12 mouse cellular contexts compared by ENCODE assay signal in genomic region chrX:38711442-38712258, GRCm38 (mm10).
A peak's percentile ranks its signal among the peaks of the same experiment; 100 is the strongest.
DNase-seq lines count a peak whose midpoint lies in the region; ATAC-seq and TF ChIP-seq lines count a peak whose summit lies in the region.
"Had no signal": no experiment of that assay in that cellular context is flagged by ENCODE, and none has a peak within 500 bp of the region (broad histone marks: within the 10 kb centered on the region; RNA-seq: fewer than 3 reads in every experiment).

No protein-coding gene starts in this region.

- H3K4me3 ChIP-seq in embryonic facial prominence, embryonic 11.5 days (ENCODE audit: low read depth, low read length), result no peak overlapping the region
- H3K4me3 ChIP-seq in heart, embryonic 13.5 days, result no peak overlapping the region
- no peak overlapping the region for H3K4me3 ChIP-seq in layer of hippocampus, adult 2 months
- H3K4me3 ChIP-seq: neural tube, embryonic 13.5 days; stomach, embryonic 15.5 days had no signal

- no peaks in the 10 kb centered on the region for H3K9me3 ChIP-seq in embryonic facial prominence, embryonic 11.5 days (replicated peaks; ENCODE audit: control insufficient read depth, low read length)
- no peaks in the 10 kb centered on the region for H3K9me3 ChIP-seq in heart, embryonic 13.5 days
- H3K9me3 ChIP-seq: neural tube, embryonic 13.5 days; stomach, embryonic 15.5 days had no signal

- WGBS in embryonic facial prominence, embryonic 11.5 days, result 39% methylated on average over 5 of the region's 5 CpGs
- 42% methylated on average over 5 of the region's 5 CpGs for WGBS in heart, embryonic 13.5 days

- no peak overlapping the region for H3K27ac ChIP-seq in embryonic facial prominence, embryonic 11.5 days (replicated peaks; ENCODE audit: low read depth, low read length)
- 0 out of 2 replicates have a peak overlapping the region, but pooled peaks have one; percentile 36 for H3K27ac ChIP-seq in heart, embryonic 13.5 days (replicated peaks)
- H3K27ac ChIP-seq in layer of hippocampus, adult 2 months, result no peak overlapping the region
- H3K27ac ChIP-seq: liver, embryonic 14.5 days; neural tube, embryonic 13.5 days; stomach, embryonic 15.5 days had no signal

- no peaks in the 10 kb centered on the region for H3K36me3 ChIP-seq in embryonic facial prominence, embryonic 11.5 days (replicated peaks; ENCODE audit: control insufficient read depth, insufficient read depth, low read depth, low read length)
- no peaks in the 10 kb centered on the region for H3K36me3 ChIP-seq in heart, embryonic 13.5 days
- H3K36me3 ChIP-seq: neural tube, embryonic 13.5 days; stomach, embryonic 15.5 days had no signal

- peak; percentile 1 for DNase-seq in lung, postnatal 10 days
- DNase-seq in lung, postnatal 14 days, result no peak
- peak; percentile 90 for DNase-seq in embryonic facial prominence, embryonic 11.5 days (ENCODE audit: low spot score)
- peak; percentile 2 for DNase-seq in lung, postnatal 36 days
- no peak for DNase-seq in layer of hippocampus, adult 2 months (ENCODE audit: low spot score in 2 of 2)
- DNase-seq in left cerebral cortex, adult 9 months (ENCODE audit: low spot score in 2 of 2), result no peak
- DNase-seq: cerebellum, adult 8-10 months had no signal

- no peak overlapping the region for H3K4me2 ChIP-seq in embryonic facial prominence, embryonic 11.5 days (ENCODE audit: low read depth, low read length)
- H3K4me2 ChIP-seq in heart, embryonic 13.5 days, result no peak overlapping the region
- H3K4me2 ChIP-seq: neural tube, embryonic 13.5 days; stomach, embryonic 15.5 days had no signal

- no peaks in the 10 kb centered on the region for H3K4me1 ChIP-seq in embryonic facial prominence, embryonic 11.5 days (ENCODE audit: control insufficient read depth, insufficient read depth, low read length)
- no peaks in the 10 kb centered on the region for H3K4me1 ChIP-seq in heart, embryonic 13.5 days
- H3K4me1 ChIP-seq: neural tube, embryonic 13.5 days; stomach, embryonic 15.5 days had no signal

- no peak for TF ChIP-seq CTCF in layer of hippocampus, adult 2 months (conservative IDR thresholded peaks at IDR 0.05)

- H3K27me3 ChIP-seq in embryonic facial prominence, embryonic 11.5 days (ENCODE audit: control insufficient read depth, insufficient read depth, low read length), result no peaks in the 10 kb centered on the region
- H3K27me3 ChIP-seq in heart, embryonic 13.5 days (replicated peaks), result no peaks in the 10 kb centered on the region
- H3K27me3 ChIP-seq: neural tube, embryonic 13.5 days; stomach, embryonic 15.5 days had no signal

- no peak overlapping the region for H3K9ac ChIP-seq in embryonic facial prominence, embryonic 11.5 days (replicated peaks; ENCODE audit: low read length)
- no peak overlapping the region for H3K9ac ChIP-seq in heart, embryonic 13.5 days
- H3K9ac ChIP-seq: liver, embryonic 14.5 days; neural tube, embryonic 13.5 days; stomach, embryonic 15.5 days had no signal

- peak; percentile 91 for ATAC-seq in embryonic facial prominence, embryonic 11.5 days (replicated peaks; ENCODE audit: insufficient number of reproducible peaks, low FRiP score, low TSS enrichment, low read depth)
- no peak for ATAC-seq in heart, embryonic 13.5 days (ENCODE audit: extremely low read depth, insufficient number of reproducible peaks, low FRiP score, low TSS enrichment)
- ATAC-seq: Patski had no signal

Comparison
In these comparisons a context has a peak if more than half of its experiments do, and no peak if none do; other contexts are left out.
1. DNase-seq: peak in lung, postnatal 10 days (single experiment), embryonic facial prominence, embryonic 11.5 days (single experiment) and lung, postnatal 36 days (single experiment); none in lung, postnatal 14 days (single experiment), layer of hippocampus, adult 2 months (0 of 2) and left cerebral cortex, adult 9 months (0 of 2).